Comparison of ENCODE assay signal across 13 mouse cellular contexts in the genomic region with DNA sequence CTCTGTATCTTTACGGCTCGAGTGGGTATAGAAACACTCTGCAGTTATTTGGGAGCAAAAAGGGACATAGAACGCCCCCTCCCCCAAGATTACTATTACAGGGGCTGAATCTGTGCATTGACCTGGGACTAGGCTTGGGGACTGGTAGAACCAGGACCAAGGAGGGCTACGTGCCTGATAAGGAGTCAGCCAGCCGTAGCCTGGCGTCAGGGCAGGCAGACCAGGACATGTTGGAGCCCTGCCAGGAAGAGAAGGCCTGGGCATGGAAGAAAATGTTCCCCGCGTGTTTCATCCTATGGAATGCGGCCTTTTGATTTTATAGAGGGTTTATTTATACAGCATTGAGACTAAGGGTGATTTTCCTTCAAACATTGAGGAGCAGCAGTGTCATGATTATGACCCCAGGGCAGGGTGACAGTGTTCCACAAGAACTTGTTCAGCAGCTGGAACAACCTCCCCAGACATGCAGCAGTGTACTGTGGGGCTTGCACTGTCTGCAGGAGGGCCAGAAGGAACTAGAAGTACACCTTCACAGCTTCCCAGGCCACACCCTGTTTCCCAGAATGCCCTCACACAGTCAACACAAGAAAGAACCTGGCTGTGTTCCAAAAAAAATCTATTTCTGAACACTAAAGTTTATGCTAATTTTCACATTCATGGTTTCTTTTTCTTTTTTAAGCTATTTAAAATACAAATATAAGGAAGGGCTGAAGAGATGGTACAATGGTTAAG. TPM values are rescaled to one million over a fixed set of nuclear protein-coding genes. Genes with fewer than 3 reads are reported as not detected.
DNase-seq lines count a peak whose midpoint lies in the region; ATAC-seq lines count a peak whose summit lies in the region.
"Had no signal": no experiment of that assay in that cellular context is flagged by ENCODE, and none has a peak within 500 bp of the region (broad histone marks: within the 10 kb centered on the region; RNA-seq: fewer than 3 reads in every experiment).

No protein-coding gene starts in this region.

- H3K4me1 ChIP-seq in heart, embryonic 13.5 days = peaks cover 23% of the 10 kb centered on the region
- peaks cover 16% of the 10 kb centered on the region for H3K4me1 ChIP-seq in heart, embryonic 11.5 days (ENCODE audit: control insufficient read depth, insufficient read depth, low read length)

- 49% methylated on average over 9 of the region's 9 CpGs for WGBS in heart, embryonic 13.5 days
- WGBS in heart, embryonic 11.5 days (ENCODE audit: insufficient replicate concordance) = 61% methylated on average over 9 of the region's 9 CpGs

- no peaks in the 10 kb centered on the region for H3K36me3 ChIP-seq in heart, embryonic 13.5 days
- no peaks in the 10 kb centered on the region for H3K36me3 ChIP-seq in heart, embryonic 11.5 days (ENCODE audit: control insufficient read depth, insufficient read depth, low read length)
- H3K36me3 ChIP-seq: embryonic facial prominence, embryonic 12.5 days; midbrain, embryonic 10.5 days had no signal

- no peak overlapping the region for H3K27ac ChIP-seq in heart, embryonic 13.5 days (replicated peaks)
- no peak overlapping the region for H3K27ac ChIP-seq in heart, embryonic 11.5 days (ENCODE audit: low read depth, low read length)
- H3K27ac ChIP-seq: embryonic facial prominence, embryonic 12.5 days; hindbrain, postnatal 0 days; midbrain, embryonic 10.5 days had no signal

- no peak for ATAC-seq in heart, embryonic 13.5 days (ENCODE audit: extremely low read depth, insufficient number of reproducible peaks, low FRiP score, low TSS enrichment)
- ATAC-seq in heart, embryonic 11.5 days (replicated peaks; ENCODE audit: insufficient number of reproducible peaks, low FRiP score, low TSS enrichment) = no peak
- ATAC-seq: hindbrain, postnatal 0 days had no signal

- DNase-seq in urinary bladder, postnatal 10 days (ENCODE audit: low spot score) = peak; percentile 16
- DNase-seq in urinary bladder, adult 18-20 months (ENCODE audit: low spot score in 2 of 2) = no peak
- DNase-seq in kidney, postnatal 10 days = peak; percentile 53
- no peak for DNase-seq in adrenal gland, adult 8-10 months
- DNase-seq in spleen, postnatal 4 days (ENCODE audit: low spot score in 2 of 2) = no peak
- DNase-seq in cerebellum, postnatal 36 days = no peak
- DNase-seq: cerebellum, adult 9-10 months had no signal

- no peaks in the 10 kb centered on the region for H3K9me3 ChIP-seq in heart, embryonic 13.5 days
- H3K9me3 ChIP-seq in heart, embryonic 11.5 days (replicated peaks; ENCODE audit: control insufficient read depth, low read length) = no peaks in the 10 kb centered on the region
- H3K9me3 ChIP-seq: embryonic facial prominence, embryonic 12.5 days; midbrain, embryonic 10.5 days had no signal

- H3K4me3 ChIP-seq in heart, embryonic 13.5 days = no peak overlapping the region
- H3K4me3 ChIP-seq in heart, embryonic 11.5 days (ENCODE audit: low read depth, low read length) = no peak overlapping the region
- H3K4me3 ChIP-seq: embryonic facial prominence, embryonic 12.5 days had no signal

- H3K4me2 ChIP-seq in heart, embryonic 13.5 days = 0 out of 2 replicates have a peak overlapping the region, but pooled peaks have one; percentile 26
- H3K4me2 ChIP-seq in heart, embryonic 11.5 days = no peak overlapping the region

- peaks cover 41% of the 10 kb centered on the region for H3K27me3 ChIP-seq in heart, embryonic 13.5 days (replicated peaks)
- H3K27me3 ChIP-seq in heart, embryonic 11.5 days (ENCODE audit: control insufficient read depth, insufficient read depth, low read length) = peaks cover 33% of the 10 kb centered on the region

- 0 out of 2 replicates have a peak overlapping the region, but pooled peaks have one; percentile 7 for H3K9ac ChIP-seq in heart, embryonic 13.5 days
- no peak overlapping the region for H3K9ac ChIP-seq in heart, embryonic 11.5 days (ENCODE audit: low read depth, low read length)
- H3K9ac ChIP-seq: embryonic facial prominence, embryonic 12.5 days had no signal

RNA-seq across cellular contexts. Expression of gene Gfra4, which starts 2.3 kb away (rescaled TPM):
- polyA plus RNA-seq in heart, embryonic 13.5 days (2015; fragmentation: Nextera tagmentation; extraction: Ambion mirVana) = 3.2 and 3.4 TPM in 2 replicates
- polyA plus RNA-seq in heart, embryonic 11.5 days (2014; fragmentation: Nextera tagmentation; extraction: Ambion mirVana) = 2.9 and 3.8 TPM in 2 replicates
- total RNA-seq in adrenal gland, adult 8-10 months (2022) = 1 to 10 TPM; 5.6 to 7.2 (median 6.3) TPM
- total RNA-seq: liver, adult 2 months had no signal

RNA-seq across cellular contexts. Expression of gene Adam33, which starts 18.5 kb away (rescaled TPM):
- polyA plus RNA-seq in heart, embryonic 13.5 days (2015; fragmentation: Nextera tagmentation; extraction: Ambion mirVana) = 11.7 and 12.8 TPM in 2 replicates
- polyA plus RNA-seq in heart, embryonic 11.5 days (2014; fragmentation: Nextera tagmentation; extraction: Ambion mirVana) = 4.1 and 5.7 TPM in 2 replicates
- 1 to 10 TPM; 2.0 to 4.2 (median 3.6) TPM for total RNA-seq in adrenal gland, adult 8-10 months (2022)

RNA-seq across cellular contexts. Expression of gene Siglec1, which starts 41.4 kb away (rescaled TPM):
- 0.31 and 0.33 TPM in 2 replicates for polyA plus RNA-seq in heart, embryonic 13.5 days (2015; fragmentation: Nextera tagmentation; extraction: Ambion mirVana)
- polyA plus RNA-seq in heart, embryonic 11.5 days (2014; fragmentation: Nextera tagmentation; extraction: Ambion mirVana) = 0.11 and 0.16 TPM in 2 replicates
- 1 to 10 TPM; 5.1 to 6.4 (median 6.3) TPM for total RNA-seq in adrenal gland, adult 8-10 months (2022)

Comparison
In these comparisons a context has a peak if more than half of its experiments do, and no peak if none do; other contexts are left out.
1. DNase-seq: peak in urinary bladder, postnatal 10 days (single experiment) and kidney, postnatal 10 days (single experiment); none in urinary bladder, adult 18-20 months (0 of 2), adrenal gland, adult 8-10 months (single experiment), spleen, postnatal 4 days (0 of 2) and cerebellum, postnatal 36 days (0 of 2).